Mouse (Mus musculus) layer of hippocampus, postnatal 10 days (tissue): ENCODE measurements around the gene Mmd2. TPM values are rescaled to one million over a fixed set of nuclear protein-coding genes. Genes with fewer than 3 reads are reported as not detected.

Source experiments
- DNase-seq, 2 experiments: peaks; one replicate each; pipeline ENCODE4 v3.0.0; 2021; ENCODE audit warnings: low spot score in 2 of 2
- long read RNA-seq: library from polyadenylated mRNA; stranded (forward); transcript quantifications from one replicate; pipeline ENCODE4 v2.0.0, GENCODE M21; 2023
- total RNA-seq, 2 experiments: library from RNA; stranded (reverse); gene quantifications; 2 replicates each; pipeline ENCODE4 v1.2.3; 2021

Gene Mmd2
- total RNA-seq, result 100 to 1,000 TPM; 164 to 175 TPM
- long read RNA-seq, transcript Mmd2-201 (7 exons, 3,317 nt), result major isoform, 345 of 452 reads
- long read RNA-seq, partial matches to known transcripts, result 10 of 452 reads
- long read RNA-seq, other reads (novel, unspliced or antisense), result 97 of 452 reads

- DNase-seq, result peak; percentile 73 to 79
Observed at GRCm38 (mm10) chr5:142608259-142608988, at the start of gene Mmd2. Mmd2 (minus strand) TSS chr5:142608800.

DNA sequence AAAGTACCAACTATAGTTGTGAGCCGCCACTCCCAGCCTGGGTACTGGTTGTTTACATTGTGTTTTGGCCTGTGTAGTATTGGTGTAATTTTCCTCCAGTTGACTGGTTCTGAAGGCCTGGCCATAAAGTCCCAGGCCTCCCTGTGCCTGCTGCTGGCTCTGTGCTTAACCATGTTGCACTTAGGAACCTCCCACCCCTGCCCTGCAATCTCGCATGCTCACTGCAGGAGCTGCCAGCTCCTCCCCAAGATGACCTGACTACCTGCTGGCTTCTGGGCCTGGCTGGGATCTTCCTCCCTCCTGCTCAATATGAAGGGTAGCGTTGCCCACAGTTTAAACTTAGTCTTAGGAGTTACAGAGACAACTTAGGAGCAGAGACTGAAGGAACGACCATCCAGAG is 43.7 kb upstream of the Mmd2 start:
- DNase-seq, result no peak

- no peak for DNase-seq
Observed at GRCm38 (mm10) chr5:142650794-142651497, 42.3 kb upstream of the Mmd2 start.

GRCm38 (mm10) chr5:142650390-142650789 is 41.8 kb upstream of the Mmd2 start:
- DNase-seq, result no peak

- DNase-seq, result no peak
Observed at GRCm38 (mm10) chr5:142649460-142650050, 41.0 kb upstream of the Mmd2 start.

DNA sequence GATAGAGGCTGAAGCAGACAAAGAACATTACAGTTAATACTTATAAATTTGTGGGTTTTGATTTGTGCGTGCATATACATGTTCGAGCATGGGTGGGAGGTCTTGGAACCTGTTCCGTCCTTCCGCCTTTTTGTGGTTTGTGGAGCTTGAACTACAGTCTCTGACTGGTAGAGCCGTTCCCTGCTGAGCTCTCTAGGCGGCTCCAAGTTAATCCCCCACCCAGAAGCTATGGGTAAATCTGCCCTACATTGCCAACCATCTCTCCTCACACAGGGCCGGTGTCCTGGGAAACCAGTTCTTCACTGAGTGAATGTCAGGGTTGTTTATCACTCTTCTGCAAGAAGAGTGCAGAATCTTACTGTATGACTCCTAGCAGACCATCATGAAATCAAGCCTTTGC is 39.6 kb upstream of the Mmd2 start:
- DNase-seq, result no peak

- no peak for DNase-seq
Observed at GRCm38 (mm10) chr5:142641331-142642051, 32.9 kb upstream of the Mmd2 start.

DNA sequence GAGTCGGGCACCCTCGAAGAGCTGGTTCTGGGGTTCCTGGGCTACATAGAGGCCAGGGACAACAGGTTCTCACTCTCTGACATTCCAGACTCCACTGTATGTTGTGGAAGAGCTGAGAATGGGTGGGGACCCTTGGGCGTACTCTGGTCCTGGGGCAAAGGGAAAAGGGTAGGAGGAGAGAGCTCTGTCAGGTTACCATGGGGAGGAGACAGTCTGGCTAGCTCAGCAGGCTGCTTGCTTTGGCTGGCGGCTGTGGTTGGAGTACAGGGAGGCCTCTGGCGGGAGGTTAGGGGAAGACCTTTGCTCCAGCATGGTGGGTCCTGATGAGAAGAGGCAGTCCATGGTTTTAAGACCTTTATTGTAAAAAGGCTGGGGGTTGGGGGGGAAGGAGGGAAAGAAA is 31.5 kb upstream of the Mmd2 start:
- DNase-seq, result no peak

GRCm38 (mm10) chr5:142637823-142638222 is 29.2 kb upstream of the Mmd2 start:
- no peak for DNase-seq

DNA sequence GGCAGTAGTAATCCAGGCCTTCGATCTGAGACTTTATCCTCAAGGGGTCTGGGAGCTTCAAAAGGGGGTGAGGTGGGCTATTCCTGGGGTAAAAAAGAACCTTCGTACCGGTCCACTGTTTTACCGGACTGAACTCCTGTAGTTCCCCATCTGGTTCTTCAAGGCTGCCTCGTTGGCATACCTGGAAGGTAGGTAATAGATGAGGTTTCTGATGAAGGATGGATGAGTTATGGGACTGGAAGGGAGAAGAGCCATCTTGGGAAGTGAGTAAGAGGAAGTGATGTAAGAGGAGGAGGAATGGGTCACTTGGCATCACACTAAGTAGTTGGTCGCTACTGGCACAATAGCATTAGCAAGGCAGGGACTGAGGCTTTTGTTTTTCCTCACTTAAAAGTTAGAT is 21.6 kb upstream of the Mmd2 start:
- DNase-seq, result peak in 1 of 2 experiments; percentile 27

- no peak for DNase-seq
Observed at GRCm38 (mm10) chr5:142629663-142630025, 21.0 kb upstream of the Mmd2 start.

DNA sequence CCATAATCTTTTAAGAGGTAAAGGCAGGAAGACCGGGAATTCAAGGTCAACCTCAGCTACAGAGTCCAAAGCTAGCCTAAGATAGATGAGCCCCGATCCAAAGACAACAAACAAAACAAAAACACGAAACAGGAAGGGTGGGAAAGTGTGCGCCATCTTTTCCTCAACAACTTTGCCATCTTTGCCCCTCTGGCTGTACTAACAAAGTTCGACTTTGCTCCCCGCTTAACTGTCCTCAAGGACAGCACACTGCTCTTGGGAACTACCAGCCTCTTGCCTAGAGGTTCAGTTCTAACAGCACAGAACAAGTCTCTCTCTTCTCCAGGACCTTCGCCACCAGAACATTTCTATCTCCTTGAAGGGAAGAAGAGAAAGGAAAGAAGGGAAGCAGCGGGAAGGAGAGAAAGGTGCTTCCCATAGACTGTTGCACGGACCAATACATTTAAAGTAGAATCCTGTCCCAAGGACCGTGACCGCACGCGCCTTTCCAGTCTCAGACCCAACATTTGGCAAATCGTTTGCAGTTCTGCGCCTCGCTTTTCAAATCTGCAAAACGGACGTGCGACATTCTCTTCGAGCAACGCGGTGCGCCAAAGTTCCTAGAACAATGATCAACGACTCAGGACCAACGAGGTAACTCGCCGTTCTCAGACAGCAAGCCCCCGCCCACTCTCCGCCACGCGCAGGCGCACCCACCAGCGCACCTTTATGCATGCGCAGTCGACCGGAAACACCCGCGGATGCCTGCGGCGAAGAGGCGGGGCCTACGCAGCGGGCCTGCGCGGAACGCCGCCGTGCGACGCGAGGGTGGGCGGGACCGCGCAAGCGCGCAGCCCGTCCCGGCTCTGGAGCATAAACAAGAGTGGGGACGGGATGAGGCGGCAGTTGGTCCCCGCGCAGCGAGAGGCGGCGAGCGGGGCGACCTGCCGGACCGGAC is 20.4 kb upstream of the Mmd2 start:
- peak; percentile 94 to 97 for DNase-seq

- DNase-seq, result no peak
Observed at GRCm38 (mm10) chr5:142627398-142627797, 18.8 kb upstream of the Mmd2 start, which contains the start of gene Wipi2. Wipi2 (plus strand) TSS chr5:142627698.

- DNase-seq, result no peak
Observed at GRCm38 (mm10) chr5:142623080-142623479, 14.5 kb upstream of the Mmd2 start.

DNA sequence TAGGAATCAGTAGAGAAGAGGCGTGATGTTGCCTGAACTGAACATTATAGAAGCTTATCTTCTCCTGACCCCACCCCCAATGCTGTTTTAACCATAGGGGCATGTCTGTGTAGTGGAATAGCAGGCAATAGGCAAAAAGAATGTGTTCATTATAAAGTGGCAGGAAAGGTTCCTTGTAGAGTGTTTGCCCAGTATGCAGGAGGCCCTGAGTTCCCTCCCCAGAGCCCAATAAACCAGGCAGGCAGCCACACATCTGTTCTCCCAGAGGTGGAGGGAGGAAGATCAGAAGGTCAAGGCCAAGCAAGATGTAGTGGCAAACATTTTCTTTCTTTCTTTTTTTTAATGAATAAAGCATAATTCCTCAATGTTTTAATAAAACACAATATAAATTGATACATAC is 13.5 kb upstream of the Mmd2 start:
- no peak for DNase-seq

DNA sequence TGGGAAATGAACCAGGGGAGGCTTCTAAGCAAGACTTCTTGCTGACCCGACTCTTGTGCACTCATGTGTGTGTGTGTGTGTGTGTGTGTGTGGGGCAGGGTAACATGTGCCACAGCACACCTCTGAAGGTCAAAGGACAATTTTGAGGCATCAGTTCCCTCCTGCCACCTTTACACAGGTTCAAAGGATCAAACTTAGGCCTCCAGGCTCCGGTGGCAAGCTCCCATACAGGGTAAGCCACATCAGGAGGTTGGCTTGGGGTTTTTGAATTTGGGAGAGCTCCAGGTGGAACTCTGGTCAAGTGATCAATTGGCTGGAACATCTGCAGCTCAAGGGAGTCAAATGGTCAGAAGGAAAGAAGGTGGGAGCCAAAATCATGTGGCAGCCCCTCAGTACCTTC is 12.8 kb upstream of the Mmd2 start:
- no peak for DNase-seq

DNA sequence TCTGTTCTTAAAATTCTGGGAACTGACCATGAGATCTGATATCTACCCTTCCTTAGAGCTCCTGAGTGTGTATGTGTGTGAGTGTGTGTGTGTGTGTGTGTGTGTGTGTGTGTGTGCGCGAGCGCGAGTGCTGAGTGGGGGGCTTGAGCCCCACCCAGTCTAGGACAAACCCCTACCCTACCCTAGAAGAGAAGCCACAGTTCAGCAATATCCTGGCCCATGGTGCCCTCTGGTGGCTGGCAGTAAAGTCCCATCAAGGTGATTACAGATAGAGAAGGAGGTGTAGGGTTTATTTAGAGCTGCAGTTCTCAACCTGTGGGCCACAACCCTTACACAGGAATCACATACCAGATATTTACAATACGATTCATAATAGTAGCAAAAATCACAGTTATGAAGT is 11.3 kb upstream of the Mmd2 start:
- peak; percentile 73 to 85 for DNase-seq

GRCm38 (mm10) chr5:142616326-142616725 is 7.7 kb upstream of the Mmd2 start:
- no peak for DNase-seq

DNA sequence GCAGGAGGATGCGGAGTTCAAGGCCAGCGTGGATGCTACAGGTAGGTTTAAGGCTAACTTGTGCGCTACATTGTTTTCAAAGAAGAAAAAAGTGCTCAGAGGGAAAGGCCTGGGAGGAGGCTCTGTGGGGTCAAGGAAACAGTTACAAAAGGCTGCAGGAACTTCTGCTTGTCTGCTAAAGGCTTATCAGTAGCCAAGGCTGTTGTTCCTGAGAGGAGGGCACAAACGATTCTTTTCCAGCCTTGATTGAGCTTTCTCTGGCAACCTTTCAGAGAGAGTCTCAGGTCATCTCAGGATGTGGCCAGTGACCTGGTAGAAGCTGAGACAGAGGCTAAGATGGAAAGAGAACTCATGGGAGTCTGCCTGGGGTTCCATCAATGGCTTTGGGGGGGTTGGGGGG is 7.0 kb upstream of the Mmd2 start:
- DNase-seq, result no peak

DNA sequence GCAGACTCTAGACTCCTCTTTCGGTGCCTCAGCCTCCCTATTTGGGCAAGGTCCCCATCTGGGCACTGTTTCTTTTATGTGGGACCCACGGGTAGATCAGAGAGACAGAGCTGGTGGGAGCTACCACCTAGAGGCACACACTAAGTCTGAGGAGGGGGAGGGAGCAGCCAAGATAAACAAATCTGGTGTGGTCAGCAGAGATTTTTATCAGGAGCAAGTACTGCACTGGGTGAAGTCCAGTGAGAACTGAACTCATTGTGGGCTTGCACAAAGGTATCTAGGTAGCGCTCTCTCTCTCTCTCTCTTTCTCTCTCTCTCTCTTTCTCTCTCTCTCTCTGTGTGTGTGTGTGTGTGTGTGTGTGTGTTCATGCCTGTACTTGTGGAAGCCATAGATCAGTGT is 5.9 kb upstream of the Mmd2 start:
- no peak for DNase-seq
